Mouse (Mus musculus) heart, embryonic 11.5 days (tissue): ENCODE results near the gene Mep1a. TPM values are rescaled to one million over a fixed set of nuclear protein-coding genes. Genes with fewer than 3 reads are reported as not detected.
"Not testable (repeated sequence)": the region's sequence is repeated elsewhere in the genome, so short reads cannot be mapped to it uniquely, and the experiment has no call there.

ENCODE experiments used
- ATAC-seq: fragments of 200-750 bp; cut with Nextera tagmentation; replicated peaks from 2 replicates; pipeline ENCODE4 v1.8.0; 2017; ENCODE audit warnings: moderate library complexity; ENCODE audit not compliant: insufficient number of reproducible peaks, low FRiP score, low TSS enrichment
- H3K27ac ChIP-seq: fragments of 300-500 bp; sonication (generic); 2 replicates; pipeline ENCODE4 v1.5.1; 2014; ENCODE audit warnings: mild to moderate bottlenecking, low read depth, low read length
- H3K27me3 ChIP-seq: fragments of 300-500 bp; sonication (generic); 2 replicates; pipeline ENCODE4 v1.6.1; 2014; ENCODE audit warnings: mild to moderate bottlenecking, low read length, mixed read lengths; ENCODE audit not compliant: control insufficient read depth, insufficient read depth
- H3K36me3 ChIP-seq: fragments of 300-500 bp; sonication (generic); 2 replicates; pipeline ENCODE4 v1.6.1; 2014; ENCODE audit warnings: mild to moderate bottlenecking, low read length, moderate library complexity, mixed read lengths; ENCODE audit not compliant: control insufficient read depth, insufficient read depth
- H3K4me1 ChIP-seq: fragments of 300-500 bp; sonication (generic); 2 replicates; pipeline ENCODE4 v1.6.1; 2014; ENCODE audit warnings: low read length; ENCODE audit not compliant: control insufficient read depth, insufficient read depth
- H3K4me2 ChIP-seq: fragments of 300-500 bp; sonication (generic); 2 replicates; pipeline ENCODE4 v1.6.1; 2014; ENCODE audit warnings: mild to moderate bottlenecking, moderate library complexity
- H3K4me3 ChIP-seq: fragments of 300-500 bp; sonication (generic); 2 replicates; pipeline ENCODE4 v1.5.1; 2014; ENCODE audit warnings: low read depth, low read length
- H3K9ac ChIP-seq: fragments of 300-500 bp; sonication (generic); 2 replicates; pipeline ENCODE4 v1.6.1; 2014; ENCODE audit warnings: mild to moderate bottlenecking, low read depth, low read length, moderate library complexity
- H3K9me3 ChIP-seq: fragments of 300-500 bp; sonication (generic); replicated peaks from 2 replicates; pipeline ENCODE4 v1.6.1; 2016; ENCODE audit warnings: low read length; ENCODE audit not compliant: control insufficient read depth
- WGBS: fragments of 180-500 bp; shearing (Covaris S2); extraction: QIAGEN DNeasy Blood & Tissue Kit; methylation state at CpG from one replicate; pipeline ENCODE4 v1.1.7; 2014; ENCODE audit not compliant: insufficient replicate concordance; 5-methylcytosine and 5-hydroxymethylcytosine counted together
- polyA plus RNA-seq: library from polyadenylated mRNA; unstranded; fragments of >200 nt; fragmentation: Nextera tagmentation; extraction: Ambion mirVana; gene quantifications from 2 replicates; pipeline ENCODE4 v1.2.1, GENCODE M21; 2014

Mep1a gene
- polyA plus RNA-seq, 1 experiment from 2014 or later: not detected

GRCm38 (mm10) chr17:43500513-43500912, 2.1 kb downstream of the Mep1a start:
- 71% methylated on average over 1 of the region's 1 CpGs for WGBS
- Histone ChIP-seq H3K4me2 (no peak overlapping the region), H3K4me3 (no peak overlapping the region), H3K36me3 (no peaks in the 10 kb centered on the region), H3K4me1 (no peaks in the 10 kb centered on the region), H3K9me3 (no peaks in the 10 kb centered on the region), H3K27me3 (no peaks in the 10 kb centered on the region), H3K27ac (no peak overlapping the region), H3K9ac (no peak overlapping the region)
- ATAC-seq: no peak

- Histone ChIP-seq H3K4me1 (no peaks in the 10 kb centered on the region), H3K4me3 (no peak overlapping the region), H3K9me3 (no peaks in the 10 kb centered on the region), H3K9ac (no peak overlapping the region), H3K27me3 (no peaks in the 10 kb centered on the region), H3K4me2 (no peak overlapping the region), H3K27ac (no peak overlapping the region), H3K36me3 (no peaks in the 10 kb centered on the region)
- ATAC-seq: no peak
- 34% methylated on average over 4 of the region's 4 CpGs for WGBS
These were observed 5.1 kb downstream of the Mep1a start for GRCm38 (mm10) chr17:43497521-43497920.

GRCm38 (mm10) chr17:43495502-43495901, 7.1 kb downstream of the Mep1a start:
- no peak for ATAC-seq
- no peaks in the 10 kb centered on the region for H3K36me3 ChIP-seq
- no peak overlapping the region for H3K9ac ChIP-seq
- no peak overlapping the region for H3K27ac ChIP-seq
- WGBS: 84% methylated on average over 5 of the region's 5 CpGs
- no peaks in the 10 kb centered on the region for H3K9me3 ChIP-seq
- no peak overlapping the region for H3K4me2 ChIP-seq
- no peaks in the 10 kb centered on the region for H3K27me3 ChIP-seq
- H3K4me3 ChIP-seq: no peak overlapping the region
- H3K4me1 ChIP-seq: no peaks in the 10 kb centered on the region

- not testable (repeated sequence) for H3K36me3 ChIP-seq, H3K4me2 ChIP-seq, H3K27me3 ChIP-seq, H3K27ac ChIP-seq, H3K4me3 ChIP-seq, ATAC-seq, H3K9me3 ChIP-seq, H3K4me1 ChIP-seq, H3K9ac ChIP-seq
- WGBS: 98% methylated on average over 8 of the region's 10 CpGs
These were observed 12.2 kb downstream of the Mep1a start for GRCm38 (mm10) chr17:43490371-43490770.

- no peak for ATAC-seq
- no peaks in the 10 kb centered on the region for H3K36me3 ChIP-seq
- no peaks in the 10 kb centered on the region for H3K9me3 ChIP-seq
- WGBS: 70% methylated on average over 2 of the region's 2 CpGs
- H3K4me3 ChIP-seq: no peak overlapping the region
- H3K4me1 ChIP-seq: no peaks in the 10 kb centered on the region
- no peak overlapping the region for H3K4me2 ChIP-seq
- H3K27ac ChIP-seq: no peak overlapping the region
- H3K9ac ChIP-seq: no peak overlapping the region
- H3K27me3 ChIP-seq: no peaks in the 10 kb centered on the region
These were observed 14.0 kb downstream of the Mep1a start for GRCm38 (mm10) chr17:43488439-43489151.

- Histone ChIP-seq H3K4me2 (no peak overlapping the region), H3K4me3 (no peak overlapping the region), H3K27ac (no peak overlapping the region), H3K4me1 (no peaks in the 10 kb centered on the region), H3K9ac (no peak overlapping the region), H3K27me3 (no peaks in the 10 kb centered on the region), H3K9me3 (no peaks in the 10 kb centered on the region), H3K36me3 (no peaks in the 10 kb centered on the region)
- 83% methylated on average over 3 of the region's 3 CpGs for WGBS
- no peak for ATAC-seq
These were observed 16.6 kb downstream of the Mep1a start for GRCm38 (mm10) chr17:43485982-43486381.

- H3K36me3 ChIP-seq: no peaks in the 10 kb centered on the region
- no peak overlapping the region for H3K4me3 ChIP-seq
- H3K4me2 ChIP-seq: no peak overlapping the region
- H3K27ac ChIP-seq: no peak overlapping the region
- H3K9ac ChIP-seq: no peak overlapping the region
- H3K4me1 ChIP-seq: no peaks in the 10 kb centered on the region
- ATAC-seq: no peak
- H3K27me3 ChIP-seq: no peaks in the 10 kb centered on the region
- no peaks in the 10 kb centered on the region for H3K9me3 ChIP-seq
These were observed 25.0 kb downstream of the Mep1a start for GRCm38 (mm10) chr17:43477621-43478020.

- Histone ChIP-seq H3K4me3 (no peak overlapping the region), H3K27ac (no peak overlapping the region), H3K9ac (no peak overlapping the region), H3K9me3 (no peaks in the 10 kb centered on the region), H3K27me3 (no peaks in the 10 kb centered on the region), H3K36me3 (no peaks in the 10 kb centered on the region), H3K4me1 (peaks cover 4% of the 10 kb centered on the region; the same call in 1 of the 2 replicates), H3K4me2 (no peak overlapping the region)
- 87% methylated on average over 16 of the region's 16 CpGs for WGBS
- ATAC-seq: no peak
These were observed 27.8 kb downstream of the Mep1a start for GRCm38 (mm10) chr17:43474775-43475174.

GRCm38 (mm10) chr17:43472558-43472957, 30.1 kb downstream of the Mep1a start:
- 80% methylated on average over 4 of the region's 4 CpGs for WGBS
- Histone ChIP-seq H3K4me2 (no peak overlapping the region), H3K9me3 (no peaks in the 10 kb centered on the region), H3K9ac (no peak overlapping the region), H3K27me3 (no peaks in the 10 kb centered on the region), H3K4me1 (peaks cover 4% of the 10 kb centered on the region; the same call in 1 of the 2 replicates), H3K36me3 (no peaks in the 10 kb centered on the region), H3K27ac (no peak overlapping the region), H3K4me3 (no peak overlapping the region)
- ATAC-seq: no peak
